Mouse (Mus musculus) CH12.LX (cell line): Measurements from ENCODE around the gene Vsig10. TPM values are rescaled to one million over a fixed set of nuclear protein-coding genes. Genes with fewer than 3 reads are reported as not detected.

ENCODE experiments used
- DNase-seq: peaks from one replicate; pipeline ENCODE4 v3.0.0-alpha.2; 2013; ENCODE audit errors: extremely low read depth
- H3K27ac ChIP-seq: 2 replicates; pipeline ENCODE4 v1.5.1; 2012; ENCODE audit warnings: low read depth, mild to moderate bottlenecking, control low read depth, moderate library complexity; ENCODE audit not compliant: insufficient read depth
- H3K27me3 ChIP-seq: replicated peaks from 2 replicates; pipeline ENCODE3; 2012; ENCODE audit warnings: inconsistent platforms
- H3K36me3 ChIP-seq, 2 experiments: replicated peaks in 1 of 2; 2 replicates each; pipeline versions ENCODE3 to v1.6.1; 2012; ENCODE audit warnings: inconsistent platforms in 1 of 2, low read length in 1 of 2, mild to moderate bottlenecking in 1 of 2, mixed read lengths in 1 of 2, moderate library complexity in 1 of 2; ENCODE audit not compliant: control insufficient read depth in 1 of 2, insufficient read depth in 1 of 2
- H3K4me1 ChIP-seq, 2 experiments: 2 replicates each; pipeline ENCODE4 v1.6.1; 2012; ENCODE audit warnings: inconsistent platforms in 1 of 2, moderate library complexity in 1 of 2; ENCODE audit not compliant: insufficient read depth in 2 of 2, control insufficient read depth in 1 of 2
- H3K4me2 ChIP-seq: 2 replicates; pipeline ENCODE4 v1.6.1; 2012; ENCODE audit warnings: low read depth, mild to moderate bottlenecking, control low read depth; ENCODE audit not compliant: poor library complexity, insufficient read depth, severe bottlenecking
- H3K4me3 ChIP-seq, 3 experiments: fragments of 150-350 bp in 1 of 3; sonication (generic) in 1 of 3; replicated peaks in 1 of 3; 2 replicates each; pipeline versions ENCODE3 to v1.5.1; 2011 to 2012; ENCODE audit warnings: low read depth in 2 of 3, low read length in 2 of 3, mild to moderate bottlenecking in 2 of 3, moderate library complexity in 2 of 3, control low read depth in 1 of 3, improper control_type of control experiment in 1 of 3, inconsistent platforms in 1 of 3, mixed read lengths in 1 of 3; ENCODE audit not compliant: poor library complexity in 1 of 3
- H3K79me2 ChIP-seq: replicated peaks from 2 replicates; pipeline ENCODE4 v1.6.1; 2012; ENCODE audit warnings: mild to moderate bottlenecking, moderate library complexity; ENCODE audit not compliant: control insufficient read depth, poor library complexity, insufficient read depth, severe bottlenecking; ENCODE audit errors: extremely low read depth
- H3K9ac ChIP-seq: 2 replicates; pipeline ENCODE4 v1.6.1; 2012; ENCODE audit warnings: low read depth, mild to moderate bottlenecking, control low read depth, moderate library complexity; ENCODE audit not compliant: insufficient read depth
- H3K9me3 ChIP-seq: replicated peaks from 2 replicates; pipeline ENCODE3; 2012; ENCODE audit warnings: low read length, inconsistent platforms, mixed read lengths
- BHLHE40 ChIP-seq: IDR thresholded peaks from 2 replicates; pipeline ENCODE4 v1.6.1; 2011; ENCODE audit warnings: mild to moderate bottlenecking, low read depth, low read length, improper control_type of control experiment
- CHD1 ChIP-seq: IDR thresholded peaks from 2 replicates; pipeline ENCODE4 v1.6.1; 2012; ENCODE audit warnings: low read depth, low read length, improper control_type of control experiment, inconsistent platforms
- E2F4 ChIP-seq: IDR thresholded peaks from 2 replicates; pipeline ENCODE4 v1.6.1; 2011; ENCODE audit warnings: low read depth, low read length, improper control_type of control experiment; ENCODE audit not compliant: insufficient replicate concordance
- EP300 ChIP-seq: IDR thresholded peaks from 2 replicates; pipeline ENCODE4 v1.6.1; 2011; ENCODE audit warnings: low read length, improper control_type of control experiment
- IRF4 ChIP-seq: IDR thresholded peaks from 2 replicates; pipeline ENCODE4 v1.6.1; 2014; ENCODE audit warnings: low read depth, mild to moderate bottlenecking, inconsistent platforms, low read length, improper control_type of control experiment
- JUN ChIP-seq: IDR thresholded peaks from 2 replicates; pipeline ENCODE4 v1.6.1; 2011; ENCODE audit warnings: low read depth, mild to moderate bottlenecking, low read length, improper control_type of control experiment, moderate library complexity; ENCODE audit not compliant: insufficient read depth
- JUND ChIP-seq: conservative IDR thresholded peaks from 2 replicates; pipeline ENCODE4 v1.6.1; 2011; ENCODE audit warnings: low read depth, low read length, improper control_type of control experiment
- KAT2A ChIP-seq: IDR thresholded peaks from 2 replicates; pipeline ENCODE4 v1.6.1; 2012; ENCODE audit warnings: low read length, improper control_type of control experiment, inconsistent platforms; ENCODE audit not compliant: insufficient replicate concordance
- MXI1 ChIP-seq: IDR thresholded peaks from 2 replicates; pipeline ENCODE4 v1.6.1; 2011; ENCODE audit warnings: mild to moderate bottlenecking, low read depth, low read length, improper control_type of control experiment
- MYC ChIP-seq: IDR thresholded peaks from 2 replicates; pipeline ENCODE4 v1.6.1; 2011; ENCODE audit warnings: low read depth, mild to moderate bottlenecking, improper control_type of control experiment, low read length
- PAX5 ChIP-seq: IDR thresholded peaks from 2 replicates; pipeline ENCODE4 v1.6.1; 2012; ENCODE audit warnings: low read length, inconsistent platforms, mixed read lengths
- RAD21 ChIP-seq: IDR thresholded peaks from 2 replicates; pipeline ENCODE4 v1.6.1; 2011; ENCODE audit warnings: low read depth, mild to moderate bottlenecking, low read length, improper control_type of control experiment, moderate library complexity
- RCOR1 ChIP-seq: conservative IDR thresholded peaks from 2 replicates; pipeline ENCODE4 v1.6.1; 2012; ENCODE audit warnings: low read depth, mild to moderate bottlenecking, inconsistent platforms, low read length, improper control_type of control experiment
- SIN3A ChIP-seq: IDR thresholded peaks from 2 replicates; pipeline ENCODE4 v1.6.1; 2012; ENCODE audit warnings: low read length, improper control_type of control experiment, inconsistent platforms
- USF2 ChIP-seq: conservative IDR thresholded peaks from 2 replicates; pipeline ENCODE4 v1.6.1; 2011; ENCODE audit warnings: low read depth, low read length, improper control_type of control experiment
- ZKSCAN1 ChIP-seq: IDR thresholded peaks from 2 replicates; pipeline ENCODE4 v1.6.1; 2012; ENCODE audit warnings: low read depth, inconsistent platforms, low read length, improper control_type of control experiment, borderline replicate concordance
- ZMIZ1 ChIP-seq: IDR thresholded peaks from 2 replicates; pipeline ENCODE4 v1.6.1; 2012; ENCODE audit warnings: low read depth, mild to moderate bottlenecking, inconsistent platforms, low read length, improper control_type of control experiment
- ZNF384 ChIP-seq: IDR thresholded peaks from 2 replicates; pipeline ENCODE4 v1.6.1; 2012; ENCODE audit warnings: low read depth, low read length, improper control_type of control experiment, inconsistent platforms
- dilution Hi-C: fragments of 300-500 bp; cut with MboI; formaldehyde crosslinking; loops from 2 replicates; pipeline ENCODE4 v1.14.3; 2020; ENCODE audit warnings: low sequenced_read_pairs; ENCODE audit not compliant: extremely low pct_unique_long_range_greater_than_20kb, extremely low pct_ligation_motif_present
- in situ Hi-C: fragments of 300-500 bp; cut with MboI; formaldehyde crosslinking; loops from 3 replicates; pipeline ENCODE4 v1.14.3; 2019; ENCODE audit warnings: low sequenced_read_pairs, low pct_ligation_motif_present, low pct_unique_long_range_greater_than_20kb, mixed read lengths
- polyA plus RNA-seq: library from polyadenylated mRNA; unstranded; fragments of >175 nt; gene quantifications from 2 replicates; pipeline ENCODE4 v1.2.1, GENCODE M21; 2012; ENCODE audit warnings: low read depth; ENCODE audit not compliant: insufficient read length
- total RNA-seq, 2 experiments: library from RNA; depleted of rRNA; stranded (reverse); fragments of 300-350 nt in 1 of 2; fragments of >200 nt in 1 of 2; gene quantifications; 2 replicates each; pipeline ENCODE4 v1.2.3; 2012 to 2014

Vsig10 gene
- total and polyA plus RNA-seq, 3 experiments, result 2.1 to 4.7 (median 3.9) TPM

DNA sequence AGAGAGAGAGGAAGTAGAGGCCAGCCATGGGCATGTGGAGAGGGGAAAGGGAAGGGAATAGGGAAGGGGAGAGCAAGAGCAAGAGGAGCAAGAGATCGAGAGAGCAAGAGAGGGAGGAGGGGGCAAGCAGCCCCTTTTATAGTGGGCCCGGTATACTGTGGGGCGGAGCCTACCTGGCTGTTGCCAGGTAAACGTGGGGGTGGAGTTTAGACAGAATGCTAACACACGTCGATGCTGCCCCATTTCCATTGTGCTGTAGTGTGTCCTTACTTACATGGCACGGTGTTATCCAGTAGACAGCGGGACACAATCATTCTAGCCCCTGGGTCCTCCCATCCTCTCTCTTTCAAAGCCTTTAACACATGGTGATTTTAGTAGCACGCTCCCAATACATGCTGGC is 80.4 kb downstream of the Vsig10 start:
- Histone ChIP-seq H3K4me2 (no peak overlapping the region), H3K9ac (no peak overlapping the region)
- no peak for TF ChIP-seq ZKSCAN1
- no peak for TF ChIP-seq ZNF384
- no peak for TF ChIP-seq KAT2A
- no peak for TF ChIP-seq USF2
- TF ChIP-seq MYC, result no peak
- TF ChIP-seq MXI1, result no peak
- no peak for TF ChIP-seq RAD21
- TF ChIP-seq RCOR1, result no peak
- TF ChIP-seq PAX5, result no peak
- no peak for TF ChIP-seq E2F4
- TF ChIP-seq, all 38 proteins: peak for 0
- DNase-seq, result no peak
- H3K9me3 ChIP-seq, result peaks cover 6% of the 10 kb centered on the region
- in situ Hi-C loops, result no loop called here
- no peaks in the 10 kb centered on the region for H3K79me2 ChIP-seq
- H3K4me3 ChIP-seq, result no peak overlapping the region
- no peak overlapping the region for H3K27ac ChIP-seq
- H3K4me1 ChIP-seq, result peaks cover 13 to 26% of the 10 kb centered on the region in 2 experiments
- H3K27me3 ChIP-seq, result no peaks in the 10 kb centered on the region
- no peaks in the 10 kb centered on the region for H3K36me3 ChIP-seq
- dilution Hi-C loops, result no loop called here

- H3K4me2 ChIP-seq, result no peak overlapping the region
- in situ Hi-C loops, result no loop called here
- dilution Hi-C loops, result no loop called here
- no peak for DNase-seq
- H3K4me1 ChIP-seq, result no peaks in the 10 kb centered on the region
- H3K27ac ChIP-seq, result no peak overlapping the region
- no peaks in the 10 kb centered on the region for H3K36me3 ChIP-seq
- no peaks in the 10 kb centered on the region for H3K27me3 ChIP-seq
- no peaks in the 10 kb centered on the region for H3K79me2 ChIP-seq
- TF ChIP-seq KAT2A (no peak), ZMIZ1 (no peak), USF2 (no peak), EP300 (no peak), ZKSCAN1 (no peak), JUND (no peak), IRF4 (no peak), BHLHE40 (no peak), JUN (no peak), CHD1 (no peak), MYC (no peak), SIN3A (no peak)
- H3K4me3 ChIP-seq, result no peak overlapping the region
- H3K9ac ChIP-seq, result no peak overlapping the region
- H3K9me3 ChIP-seq, result peaks cover 9% of the 10 kb centered on the region
These were observed 84.7 kb downstream of the Vsig10 start for GRCm38 (mm10) chr5:117403609-117404008.

Other genes starting within 250 kb of the Vsig10 start
- gene Suds3, start 203.0 kb upstream of the Vsig10 start, total RNA-seq (2012; rRNA removed), result 54.2 and 64.9 TPM in 2 replicates
- gene Suds3, start 203.0 kb upstream of the Vsig10 start, total RNA-seq (2014; rRNA removed), result 68.1 and 70.9 TPM in 2 replicates
- 103 and 134 TPM in 2 replicates for gene Suds3, start 203.0 kb upstream of the Vsig10 start, polyA plus RNA-seq
- gene Taok3, start 199.0 kb upstream of the Vsig10 start, total RNA-seq (2012; rRNA removed), result 17.4 and 18.6 TPM in 2 replicates
- gene Taok3, start 199.0 kb upstream of the Vsig10 start, total RNA-seq (2014; rRNA removed), result 7.2 and 8.3 TPM in 2 replicates
- gene Taok3, start 199.0 kb upstream of the Vsig10 start, polyA plus RNA-seq, result 34.6 and 35.0 TPM in 2 replicates
- 584 and 585 TPM in 2 replicates for gene Pebp1, start 31.5 kb upstream of the Vsig10 start, total RNA-seq (2012; rRNA removed)
- gene Pebp1, start 31.5 kb upstream of the Vsig10 start, total RNA-seq (2014; rRNA removed), result 677 and 710 TPM in 2 replicates
- gene Pebp1, start 31.5 kb upstream of the Vsig10 start, polyA plus RNA-seq, result 393 and 456 TPM in 2 replicates
- 41.7 and 43.6 TPM in 2 replicates for gene Wsb2, start 38.2 kb downstream of the Vsig10 start, total RNA-seq (2012; rRNA removed)
- 30.6 and 36.1 TPM in 2 replicates for gene Wsb2, start 38.2 kb downstream of the Vsig10 start, total RNA-seq (2014; rRNA removed)
- gene Wsb2, start 38.2 kb downstream of the Vsig10 start, polyA plus RNA-seq, result 34.8 and 44.2 TPM in 2 replicates
- 137 and 176 TPM in 2 replicates for gene Rfc5, start 70.0 kb downstream of the Vsig10 start, total RNA-seq (2012; rRNA removed)
- gene Rfc5, start 70.0 kb downstream of the Vsig10 start, total RNA-seq (2014; rRNA removed), result 186 and 188 TPM in 2 replicates
- 191 and 221 TPM in 2 replicates for gene Rfc5, start 70.0 kb downstream of the Vsig10 start, polyA plus RNA-seq
- gene Ksr2, start 94.9 kb downstream of the Vsig10 start, total RNA-seq (2012; rRNA removed), result 1.3 and 1.9 TPM in 2 replicates
- 0.26 and 0.36 TPM in 2 replicates for gene Ksr2, start 94.9 kb downstream of the Vsig10 start, total RNA-seq (2014; rRNA removed)
- gene Ksr2, start 94.9 kb downstream of the Vsig10 start, polyA plus RNA-seq, result 1.0 and 1.2 TPM in 2 replicates